Mouse (Mus musculus): ENCODE measurements around the gene Shisa2. TPM values are rescaled to one million over a fixed set of nuclear protein-coding genes. Genes with fewer than 3 reads are reported as not detected.

Shisa2 gene
- 2.7 TPM for polyA plus RNA-seq (2015; fragmentation: Illumina TruSeq; extraction: RNeasy Lipid Tissue Mini Kit (QIAGEN cat#74804); ENCODE audit: low read depth, low replicate concordance)

DNA sequence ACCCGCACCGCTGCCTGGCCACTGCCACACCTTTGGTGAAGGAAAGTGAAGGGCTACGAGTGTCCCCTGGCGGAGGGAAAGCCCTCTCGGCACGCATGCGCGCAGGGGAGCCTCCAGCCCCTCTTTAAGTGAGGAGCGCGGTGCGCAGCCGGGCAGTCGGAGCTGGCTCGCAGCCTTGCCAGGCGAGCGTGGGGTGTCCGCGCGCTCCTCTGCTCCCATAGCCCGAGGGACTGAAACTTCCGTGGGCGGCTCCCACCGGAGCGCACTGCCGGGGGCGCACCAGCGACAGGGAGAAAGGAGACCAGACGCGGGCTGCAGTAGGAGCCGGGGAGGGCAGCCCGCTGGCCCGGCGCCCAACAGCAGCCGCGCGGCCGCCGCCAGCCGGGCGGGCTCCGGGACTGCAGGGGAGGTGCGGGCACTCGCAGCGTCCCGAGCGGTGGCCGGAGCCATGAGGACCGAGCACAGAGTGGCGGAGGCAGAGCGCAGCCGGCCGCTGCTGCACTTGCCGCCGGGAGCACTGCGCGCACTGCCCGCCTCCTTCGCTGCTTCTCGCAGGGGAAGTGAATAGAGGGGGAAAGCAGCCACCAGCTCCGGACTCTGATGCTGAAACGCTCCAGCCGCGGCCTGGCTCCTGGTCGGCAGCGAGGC, at the start of gene Shisa2:
Gene Shisa2, plus strand, starts transcription at position 151 of the 648 bp plus-strand sequence.

DNA sequence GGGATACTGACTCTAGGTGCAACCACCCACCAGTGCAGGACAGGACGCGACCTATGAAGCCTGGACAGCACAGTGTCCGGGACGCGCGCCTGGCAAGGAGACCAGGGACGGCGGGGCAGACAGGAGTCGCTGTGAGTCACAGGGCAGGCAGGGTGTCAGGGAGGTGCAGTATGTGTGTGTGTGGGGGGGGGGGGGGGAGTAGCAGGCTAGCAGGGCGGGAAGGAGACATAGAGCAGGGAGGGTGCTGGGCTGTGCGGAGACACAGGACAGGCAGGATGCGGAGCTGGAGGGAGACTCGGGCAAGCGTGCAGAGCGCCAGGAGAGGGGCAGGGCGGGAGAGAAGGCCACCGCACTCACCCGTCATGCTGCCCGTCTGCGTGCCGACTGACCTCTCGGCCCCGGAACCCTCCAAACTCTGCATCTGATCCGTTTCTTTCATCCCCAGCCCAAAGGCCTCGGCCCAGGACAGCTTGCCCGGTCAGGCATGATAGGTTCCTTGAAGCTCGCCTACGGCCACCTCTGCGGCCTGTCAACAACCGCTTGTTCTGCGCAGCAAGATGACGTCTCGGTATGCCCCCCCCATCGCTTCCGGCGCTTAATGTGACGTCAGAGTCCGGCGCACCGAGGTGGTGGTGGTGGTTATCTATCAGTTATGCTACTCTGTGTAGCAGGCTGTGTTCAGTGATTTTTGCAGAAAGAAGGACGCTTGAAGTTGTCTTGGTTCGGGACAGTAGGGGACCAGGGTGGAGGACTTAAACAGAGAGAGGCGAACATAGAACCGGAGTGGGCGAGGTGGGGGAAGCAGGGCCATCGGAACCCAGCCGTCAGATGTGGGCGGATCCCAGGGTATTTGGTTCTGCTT, 27.5 kb upstream of the Shisa2 start, which contains the start of gene Cdadc1:
Gene Cdadc1, minus strand, starts transcription at position 562 of the 862 bp plus-strand sequence.

Other genes starting within 250 kb of the Shisa2 start
- 0.52 TPM for gene Phf11c, start 229.9 kb upstream of the Shisa2 start, polyA plus RNA-seq (2015; fragmentation: Illumina TruSeq; extraction: RNeasy Lipid Tissue Mini Kit (QIAGEN cat#74804); ENCODE audit: low read depth, low replicate concordance)
- 6.0 TPM for gene Setdb2, start 184.4 kb upstream of the Shisa2 start, polyA plus RNA-seq (2015; fragmentation: Illumina TruSeq; extraction: RNeasy Lipid Tissue Mini Kit (QIAGEN cat#74804); ENCODE audit: low read depth, low replicate concordance)
- gene Cab39l, start 184.3 kb upstream of the Shisa2 start, polyA plus RNA-seq (2015; fragmentation: Illumina TruSeq; extraction: RNeasy Lipid Tissue Mini Kit (QIAGEN cat#74804); ENCODE audit: low read depth, low replicate concordance) = 41.6 TPM
- gene Cdadc1, start 27.3 kb upstream of the Shisa2 start, polyA plus RNA-seq (2015; fragmentation: Illumina TruSeq; extraction: RNeasy Lipid Tissue Mini Kit (QIAGEN cat#74804); ENCODE audit: low read depth, low replicate concordance) = 53.8 TPM